Mouse (Mus musculus) lung, adult 2 months (tissue): ENCODE results near the gene Bmyc. TPM values are rescaled to one million over a fixed set of nuclear protein-coding genes. Genes with fewer than 3 reads are reported as not detected.
"Not testable (repeated sequence)": the region's sequence is repeated elsewhere in the genome, so short reads cannot be mapped to it uniquely, and the experiment has no call there.

ENCODE experiments used
- DNase-seq: peaks from one replicate; pipeline ENCODE4 v3.0.0; 2022
- H3K4me1 ChIP-seq: fragments of 200-500 bp; 2 replicates; pipeline ENCODE4 v1.6.1; 2011; ENCODE audit warnings: low read length; ENCODE audit not compliant: control insufficient read depth, insufficient read depth
- H3K4me3 ChIP-seq: fragments of 200-500 bp; replicated peaks from 2 replicates; pipeline ENCODE3; 2011; ENCODE audit warnings: low read depth, mild to moderate bottlenecking, control low read depth, low read length; ENCODE audit errors: extremely low read depth
- CTCF ChIP-seq: fragments of 200-500 bp; IDR thresholded peaks from 2 replicates; pipeline ENCODE4 v1.5.1; 2011; ENCODE audit warnings: mild to moderate bottlenecking, low read length, control low read depth; ENCODE audit not compliant: insufficient read depth
- POLR2A ChIP-seq: fragments of 200-500 bp; IDR thresholded peaks from 2 replicates; pipeline ENCODE4 v1.6.1; 2011; ENCODE audit warnings: low read depth, mild to moderate bottlenecking, control low read depth, low read length, borderline replicate concordance; ENCODE audit errors: extremely low read depth
- WGBS: fragments of 180-500 bp; shearing (Covaris S2); methylation state at CpG from one replicate; pipeline ENCODE4 v1.1.7; 2018; 5-methylcytosine and 5-hydroxymethylcytosine counted together
- polyA plus RNA-seq: library from polyadenylated mRNA; depleted of rRNA; stranded (reverse); fragments of >200 nt; gene quantifications from 2 replicates; pipeline ENCODE4 v1.2.3, GENCODE M21; 2012; rRNA removed

Bmyc gene
- polyA plus RNA-seq, 1 experiment: 39.5 TPM

DNA sequence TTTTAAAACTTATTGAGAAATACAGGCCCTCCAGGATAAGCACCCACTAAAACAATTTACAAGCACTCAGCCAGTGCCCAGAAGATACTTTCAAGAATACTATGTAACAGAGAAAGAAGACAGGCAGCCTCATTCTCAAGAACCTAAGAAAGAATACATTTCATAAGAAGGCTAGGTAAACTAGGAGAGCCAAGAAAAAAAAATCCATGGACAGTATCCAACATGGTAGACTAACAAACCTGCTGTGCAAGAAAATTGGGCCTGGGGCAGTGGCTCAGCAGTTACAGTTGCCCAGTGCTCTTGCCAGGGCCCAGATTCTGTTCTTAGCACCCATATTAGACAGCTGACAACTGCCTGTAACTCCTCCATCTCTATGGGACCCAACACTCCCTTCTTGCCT is 10.7 kb downstream of the Bmyc start:
- no peak for DNase-seq
- H3K4me1 ChIP-seq: no peaks in the 10 kb centered on the region
- no peak overlapping the region for H3K4me3 ChIP-seq
- TF ChIP-seq CTCF: no peak
- no peak for TF ChIP-seq POLR2A

DNA sequence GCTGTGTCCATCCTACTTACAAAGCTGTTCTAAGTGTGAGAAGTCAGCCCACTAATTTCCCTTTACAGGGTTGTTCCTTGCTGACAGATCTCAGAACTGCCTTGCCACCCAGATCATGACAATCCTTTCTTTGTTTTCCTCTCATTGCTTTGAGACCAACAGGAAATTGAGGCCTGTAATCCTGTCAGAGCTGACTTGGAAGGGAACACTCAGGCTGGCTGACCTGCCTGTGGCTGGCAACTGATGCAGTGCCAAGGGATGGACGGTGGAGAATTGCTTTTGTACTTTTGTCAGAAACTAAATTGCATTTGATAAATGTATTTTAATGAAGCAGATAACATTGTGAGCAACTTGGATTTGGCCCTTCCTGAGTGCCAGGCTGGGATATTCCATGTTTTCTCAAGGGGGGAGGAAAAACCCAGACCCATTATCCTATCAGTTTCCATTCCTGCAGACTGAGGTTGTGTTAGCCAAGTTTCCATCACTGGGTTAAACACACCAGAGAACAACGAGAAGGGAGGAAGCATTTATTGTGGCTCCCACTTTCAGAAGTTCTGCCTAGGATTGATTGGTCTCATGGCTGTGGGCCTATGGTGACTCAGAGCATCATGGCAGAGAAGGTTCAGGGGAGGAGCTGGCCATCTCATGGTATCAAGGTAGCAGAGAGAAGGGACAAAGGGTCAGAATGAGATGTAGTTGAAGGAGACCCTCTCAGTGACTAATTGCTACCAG is 26.8 kb downstream of the Bmyc start:
- TF ChIP-seq CTCF (no peak), POLR2A (no peak)
- DNase-seq: no peak
- Histone ChIP-seq H3K4me3 (no peak overlapping the region), H3K4me1 (no peaks in the 10 kb centered on the region)
- 42% methylated on average over 2 of the region's 2 CpGs for WGBS

DNA sequence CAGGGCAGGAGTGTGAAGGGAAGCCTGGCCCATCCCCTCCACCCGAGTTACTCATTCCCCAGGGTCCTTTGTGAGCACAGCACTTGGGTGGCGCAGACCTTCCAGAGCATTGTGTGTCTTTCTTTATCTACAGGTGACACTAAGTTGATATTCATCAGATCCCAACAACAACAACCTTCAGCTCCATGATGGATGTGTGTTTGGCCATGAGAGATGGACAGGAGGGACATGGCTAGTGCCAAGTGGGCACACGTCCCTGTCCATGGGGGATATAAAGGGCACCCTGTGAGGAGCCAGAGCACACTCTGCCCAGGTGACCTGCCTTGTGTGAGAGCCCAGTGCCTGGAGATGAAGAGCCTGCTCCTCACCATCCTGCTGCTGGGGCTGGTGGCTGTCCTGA is 30.2 kb downstream of the Bmyc start, which contains the start of gene Obp2b:
Gene Obp2b, plus strand, starts transcription at position 301 of the 400 bp plus-strand sequence.
- not testable (repeated sequence) for DNase-seq, H3K4me1 ChIP-seq, H3K4me3 ChIP-seq
- 64% methylated on average over 3 of the region's 3 CpGs for WGBS

DNA sequence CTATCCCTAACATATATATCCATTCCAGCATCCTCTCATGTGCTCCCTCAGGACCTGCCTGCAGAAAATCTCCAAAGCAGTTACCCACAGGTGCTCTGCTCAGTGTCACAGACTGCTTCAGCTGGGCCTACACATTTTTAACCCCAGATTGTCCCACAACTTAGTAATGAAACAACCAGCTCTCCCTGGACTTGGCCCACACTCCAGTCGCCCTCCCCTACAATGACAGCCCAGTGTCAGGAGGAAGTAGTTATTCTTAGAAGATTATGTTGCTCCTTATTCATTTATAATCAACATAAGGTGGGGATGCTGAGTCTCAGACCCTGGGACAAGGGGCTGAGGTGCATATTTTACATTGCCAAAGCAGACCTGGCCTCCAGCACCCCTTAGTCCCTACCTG is 35.1 kb downstream of the Bmyc start:
- DNase-seq: no peak
- Histone ChIP-seq H3K4me3 (no peak overlapping the region), H3K4me1 (no peaks in the 10 kb centered on the region)
- TF ChIP-seq CTCF (no peak), POLR2A (no peak)
- WGBS: 45% methylated on average over 1 of the region's 1 CpGs

DNA sequence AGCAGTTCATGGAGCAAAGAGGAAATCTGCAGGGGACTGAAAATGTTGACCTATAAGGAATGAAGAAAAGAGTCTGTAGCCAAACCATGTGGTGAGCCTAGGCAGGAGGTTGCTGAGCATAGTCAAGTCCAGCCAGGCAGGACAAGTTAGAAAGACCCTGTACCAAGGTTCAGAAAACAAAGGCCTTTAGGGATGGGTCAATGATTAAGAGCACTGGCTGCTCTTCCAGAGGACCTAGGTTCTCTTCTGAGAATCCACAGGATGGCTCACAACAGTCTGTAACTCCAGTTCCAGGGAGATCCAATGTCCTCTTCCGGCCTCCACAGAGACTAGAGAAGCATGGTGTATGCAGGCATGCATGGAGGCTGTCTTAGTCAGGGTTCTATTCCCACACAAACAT is 47.7 kb downstream of the Bmyc start:
- H3K4me3 ChIP-seq: no peak overlapping the region
- no peak for DNase-seq
- no peaks in the 10 kb centered on the region for H3K4me1 ChIP-seq
- TF ChIP-seq CTCF (no peak), POLR2A (no peak)
- WGBS: 92% methylated on average over 1 of the region's 1 CpGs

Other genes with a start within 250 kb of the Bmyc start
- gene Clic3, start 249.9 kb upstream of the Bmyc start, polyA plus RNA-seq: 1,602 and 1,847 TPM in 2 replicates
- 74.6 and 76.0 TPM in 2 replicates for gene Paxx, start 245.6 kb upstream of the Bmyc start, polyA plus RNA-seq
- 0.62 and 0.80 TPM in 2 replicates for gene Ptgds, start 236.7 kb upstream of the Bmyc start, polyA plus RNA-seq
- gene Lcn12, start 212.8 kb upstream of the Bmyc start, polyA plus RNA-seq: not detected in 2 replicates
- 23.1 and 37.4 TPM in 2 replicates for gene Fbxw5, start 206.0 kb upstream of the Bmyc start, polyA plus RNA-seq
- gene C8g, start 205.0 kb upstream of the Bmyc start, polyA plus RNA-seq: 2.5 and 2.7 TPM in 2 replicates
- 13.8 and 16.2 TPM in 2 replicates for gene Traf2, start 159.8 kb upstream of the Bmyc start, polyA plus RNA-seq
- 94.0 and 106 TPM in 2 replicates for gene Edf1, start 148.9 kb upstream of the Bmyc start, polyA plus RNA-seq
- gene Mamdc4, start 131.9 kb upstream of the Bmyc start, polyA plus RNA-seq: 10.2 and 11.5 TPM in 2 replicates
- gene Phpt1, start 131.5 kb upstream of the Bmyc start, polyA plus RNA-seq: 32.7 and 59.6 TPM in 2 replicates
- 0.31 and 0.34 TPM in 2 replicates for gene Ajm1, start 125.0 kb upstream of the Bmyc start, polyA plus RNA-seq
- gene Rabl6, start 98.2 kb upstream of the Bmyc start, polyA plus RNA-seq: 53.4 and 62.2 TPM in 2 replicates
- gene Ccdc183, start 89.1 kb upstream of the Bmyc start, polyA plus RNA-seq: not detected in 2 replicates
- gene Tmem141, start 84.7 kb upstream of the Bmyc start, polyA plus RNA-seq: 15.0 and 17.0 TPM in 2 replicates
- gene Fcna, start 78.7 kb upstream of the Bmyc start, polyA plus RNA-seq: 3.5 and 8.2 TPM in 2 replicates
- not detected in 2 replicates for gene Lcn8, start 53.6 kb upstream of the Bmyc start, polyA plus RNA-seq
- not detected in 2 replicates for gene Lcn5, start 48.8 kb upstream of the Bmyc start, polyA plus RNA-seq
- not detected in 2 replicates for gene Lcn6, start 30.0 kb upstream of the Bmyc start, polyA plus RNA-seq
- gene Lcn10, start 24.0 kb upstream of the Bmyc start, polyA plus RNA-seq: not detected in 2 replicates
- not detected in 2 replicates for gene Obp2a, start 6.7 kb upstream of the Bmyc start, polyA plus RNA-seq
- not detected in 2 replicates for gene Obp2b, start 30.3 kb downstream of the Bmyc start, polyA plus RNA-seq
- not detected in 2 replicates for gene Lcn3, start 58.8 kb downstream of the Bmyc start, polyA plus RNA-seq
- not detected in 2 replicates for gene Lcn11, start 70.3 kb downstream of the Bmyc start, polyA plus RNA-seq
- gene Gm13539, start 75.5 kb downstream of the Bmyc start, polyA plus RNA-seq: not detected in 2 replicates
- gene Glt6d1, start 109.1 kb downstream of the Bmyc start, polyA plus RNA-seq: not detected in 2 replicates
- not detected in 2 replicates for gene Lcn9, start 116.4 kb downstream of the Bmyc start, polyA plus RNA-seq
- not detected in 2 replicates for gene Sohlh1, start 140.5 kb downstream of the Bmyc start, polyA plus RNA-seq
- 0.06 and 0.40 TPM in 2 replicates for gene Kcnt1, start 157.0 kb downstream of the Bmyc start, polyA plus RNA-seq